Mouse (Mus musculus) forebrain, embryonic 13.5 days (tissue): ENCODE data around the gene Dhx32. TPM values are rescaled to one million over a fixed set of nuclear protein-coding genes. Genes with fewer than 3 reads are reported as not detected.
A peak's percentile ranks its signal among the peaks of the same experiment; 100 is the strongest.

Source experiments
- ATAC-seq: fragments of 200-750 bp; cut with Nextera tagmentation; 2 replicates; pipeline ENCODE4 v1.8.0; 2017
- H3K27ac ChIP-seq: fragments of 300-500 bp; sonication (generic); 2 replicates; pipeline ENCODE4 v1.5.1; 2015; ENCODE audit warnings: inconsistent platforms, mild to moderate bottlenecking, moderate library complexity
- H3K27me3 ChIP-seq: fragments of 300-500 bp; sonication (generic); 2 replicates; pipeline ENCODE4 v1.6.1; 2015; ENCODE audit warnings: mild to moderate bottlenecking, inconsistent platforms
- H3K36me3 ChIP-seq: fragments of 300-500 bp; sonication (generic); 2 replicates; pipeline ENCODE4 v1.6.1; 2015; ENCODE audit warnings: mild to moderate bottlenecking, inconsistent platforms; ENCODE audit not compliant: poor library complexity, severe bottlenecking
- H3K4me1 ChIP-seq: fragments of 300-500 bp; sonication (generic); 2 replicates; pipeline ENCODE4 v1.6.1; 2015; ENCODE audit warnings: inconsistent platforms
- H3K4me2 ChIP-seq: fragments of 300-500 bp; sonication (generic); 2 replicates; pipeline ENCODE4 v1.6.1; 2015; ENCODE audit warnings: inconsistent platforms, mild to moderate bottlenecking, moderate library complexity
- H3K4me3 ChIP-seq: fragments of 300-500 bp; sonication (generic); 2 replicates; pipeline ENCODE4 v1.5.1; 2015; ENCODE audit warnings: mild to moderate bottlenecking, inconsistent platforms
- H3K9ac ChIP-seq: fragments of 300-500 bp; sonication (generic); 2 replicates; pipeline ENCODE4 v1.6.1; 2015; ENCODE audit warnings: mild to moderate bottlenecking, inconsistent platforms
- H3K9me3 ChIP-seq: fragments of 300-500 bp; sonication (generic); replicated peaks from 2 replicates; pipeline ENCODE4 v1.6.1; 2016; ENCODE audit warnings: inconsistent platforms
- WGBS: fragments of 180-500 bp; shearing (Covaris S2); methylation state at CpG from one replicate; pipeline ENCODE4 v1.1.7; 2015; 5-methylcytosine and 5-hydroxymethylcytosine counted together
- polyA plus RNA-seq: library from polyadenylated mRNA; unstranded; fragments of >200 nt; fragmentation: Nextera tagmentation; extraction: Ambion mirVana; gene quantifications from 2 replicates; pipeline ENCODE4 v1.2.1, GENCODE M21; 2015

Dhx32 gene
- polyA plus RNA-seq, 1 experiment from 2014 or later: 45.7 TPM

- Histone ChIP-seq H3K4me3 (no peak overlapping the region), H3K9ac (peak overlapping the region; percentile 6; the same call in 1 of the 2 replicates), H3K4me2 (peak overlapping the region; percentile 18), H3K27me3 (no peaks in the 10 kb centered on the region), H3K4me1 (peaks cover 25% of the 10 kb centered on the region), H3K36me3 (0 out of 2 replicates have a peak, but pooled peaks cover 5% of the 10 kb centered on the region), H3K27ac (peak overlapping the region; percentile 84), H3K9me3 (0 out of 2 replicates have a peak, but pooled peaks cover 4% of the 10 kb centered on the region)
- peak; percentile 87 for ATAC-seq
- 37% methylated on average over 13 of the region's 13 CpGs for WGBS
Measured at GRCm38 (mm10) chr7:133765849-133766243, 16.7 kb downstream of the Dhx32 start.

- peak; percentile 22 for ATAC-seq
- Histone ChIP-seq H3K4me2 (peak overlapping the region; percentile 18; the same call in 1 of the 2 replicates), H3K4me1 (peaks cover 26% of the 10 kb centered on the region), H3K27ac (peak overlapping the region; percentile 84), H3K36me3 (0 out of 2 replicates have a peak, but pooled peaks cover 5% of the 10 kb centered on the region), H3K27me3 (no peaks in the 10 kb centered on the region), H3K4me3 (no peak overlapping the region), H3K9ac (peak overlapping the region; percentile 6; the same call in 1 of the 2 replicates), H3K9me3 (0 out of 2 replicates have a peak, but pooled peaks cover 4% of the 10 kb centered on the region)
- WGBS: 30% methylated on average over 10 of the region's 10 CpGs
Measured at GRCm38 (mm10) chr7:133765240-133765848, 17.2 kb downstream of the Dhx32 start.

DNA sequence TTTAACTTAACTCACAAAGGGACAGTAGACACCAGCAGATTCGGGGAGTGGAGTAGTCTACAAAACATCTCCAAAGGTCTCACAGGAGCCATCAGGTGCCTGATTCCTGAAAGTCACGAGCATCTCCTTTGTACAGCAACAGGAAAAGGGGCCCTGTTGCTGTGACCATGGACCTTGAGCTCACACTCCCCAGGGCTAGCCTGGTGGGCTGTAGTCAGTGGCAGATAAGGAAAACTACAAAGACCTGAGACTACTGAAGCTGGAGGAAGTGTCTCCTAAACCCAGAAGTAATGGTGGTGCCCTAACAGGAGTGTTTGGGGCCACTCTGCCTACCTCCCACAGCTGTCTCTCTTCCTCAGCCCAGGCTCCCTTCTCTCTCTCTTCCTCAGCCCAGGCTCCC, 18.1 kb downstream of the Dhx32 start:
- no peak overlapping the region for H3K4me3 ChIP-seq
- H3K4me1 ChIP-seq: peaks cover 36% of the 10 kb centered on the region
- H3K36me3 ChIP-seq: 0 out of 2 replicates have a peak, but pooled peaks cover 5% of the 10 kb centered on the region
- ATAC-seq: no peak
- H3K9ac ChIP-seq: no peak overlapping the region
- peak overlapping the region; percentile 84; the same call in 1 of the 2 replicates for H3K27ac ChIP-seq
- 0 out of 2 replicates have a peak, but pooled peaks cover 4% of the 10 kb centered on the region for H3K9me3 ChIP-seq
- no peaks in the 10 kb centered on the region for H3K27me3 ChIP-seq
- WGBS: 76% methylated on average over 2 of the region's 2 CpGs
- no peak overlapping the region for H3K4me2 ChIP-seq

GRCm38 (mm10) chr7:133762696-133763095, 19.8 kb downstream of the Dhx32 start:
- Histone ChIP-seq H3K27me3 (no peaks in the 10 kb centered on the region), H3K9me3 (0 out of 2 replicates have a peak, but pooled peaks cover 4% of the 10 kb centered on the region), H3K36me3 (0 out of 2 replicates have a peak, but pooled peaks cover 5% of the 10 kb centered on the region), H3K27ac (no peak overlapping the region), H3K4me1 (peaks cover 48% of the 10 kb centered on the region), H3K4me2 (no peak overlapping the region), H3K4me3 (no peak overlapping the region), H3K9ac (no peak overlapping the region)
- 88% methylated on average over 6 of the region's 6 CpGs for WGBS
- ATAC-seq: no peak

DNA sequence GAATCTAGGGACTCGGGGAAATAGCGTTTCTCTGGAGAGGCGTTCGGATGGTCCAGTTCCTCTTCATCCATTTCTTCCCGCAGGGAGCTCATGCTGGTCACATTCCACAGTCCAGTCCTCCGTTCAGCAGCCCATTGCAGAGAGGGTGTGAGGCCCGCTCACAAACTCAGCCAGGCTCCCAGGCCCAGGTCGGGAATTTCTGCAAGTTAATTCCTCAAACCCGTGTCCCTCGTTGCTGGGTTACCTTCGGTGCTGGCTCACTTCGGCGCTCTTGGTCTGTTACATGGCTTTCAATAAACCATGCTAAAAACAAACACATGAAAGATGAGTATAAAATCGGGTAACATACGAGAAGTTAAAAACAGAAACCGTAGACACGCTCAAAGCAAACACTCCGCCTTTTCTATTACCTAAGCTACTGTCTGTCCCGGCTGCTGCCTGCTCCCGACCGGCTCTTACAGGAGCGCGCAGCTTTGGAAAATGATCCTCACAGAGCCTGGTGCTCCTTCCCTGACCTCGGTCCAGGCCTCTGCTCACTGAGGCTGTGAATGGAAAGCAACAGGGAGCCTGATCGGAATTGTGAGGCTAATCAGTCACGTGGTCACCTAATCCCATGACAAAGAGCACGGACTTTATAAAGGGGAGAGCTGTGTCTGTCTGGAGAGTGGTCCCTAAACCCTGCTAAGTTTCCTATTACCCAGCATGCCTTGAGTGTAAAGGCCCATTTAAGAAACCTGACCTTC, 22.7 kb downstream of the Dhx32 start:
- Histone ChIP-seq H3K27ac (peak overlapping the region; percentile 87), H3K4me2 (peak overlapping the region; percentile 63), H3K4me1 (peaks cover 50% of the 10 kb centered on the region), H3K27me3 (no peaks in the 10 kb centered on the region), H3K4me3 (peak overlapping the region; percentile 36), H3K9ac (peak overlapping the region; percentile 56), H3K36me3 (peaks cover 15% of the 10 kb centered on the region; the same call in 1 of the 2 replicates), H3K9me3 (0 out of 2 replicates have a peak, but pooled peaks cover 4% of the 10 kb centered on the region)
- ATAC-seq: peak; percentile 94
- WGBS: 2% methylated on average over 27 of the region's 27 CpGs

DNA sequence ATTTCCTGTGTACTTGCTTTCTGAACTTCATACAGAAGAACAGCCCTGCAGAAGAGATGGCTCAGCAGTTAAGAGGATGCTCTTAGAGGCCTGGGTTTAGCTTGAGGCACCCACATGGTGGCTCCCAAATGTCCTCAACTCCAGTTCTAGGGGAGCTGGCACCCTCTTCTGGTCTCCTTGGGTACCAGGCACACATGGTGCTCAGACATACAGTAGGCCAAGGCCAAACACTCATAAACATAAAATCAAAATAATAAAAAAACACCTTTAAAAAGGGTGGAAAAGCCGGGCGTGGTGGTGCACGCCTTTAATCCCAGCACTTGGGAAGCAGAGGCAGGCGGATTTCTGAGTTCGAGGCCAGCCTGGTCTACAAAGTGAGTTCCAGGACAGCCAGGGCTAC, 23.8 kb downstream of the Dhx32 start:
- WGBS: 77% methylated on average over 5 of the region's 5 CpGs
- H3K4me3 ChIP-seq: 0 out of 2 replicates have a peak overlapping the region, but pooled peaks have one; percentile 22
- H3K4me2 ChIP-seq: peak overlapping the region; percentile 63
- H3K9me3 ChIP-seq: 0 out of 2 replicates have a peak, but pooled peaks cover 4% of the 10 kb centered on the region
- ATAC-seq: no peak
- H3K9ac ChIP-seq: no peak overlapping the region; the same call in 1 of the 2 replicates
- H3K4me1 ChIP-seq: peaks cover 47% of the 10 kb centered on the region
- peaks cover 20% of the 10 kb centered on the region; the same call in 1 of the 2 replicates for H3K36me3 ChIP-seq
- H3K27ac ChIP-seq: no peak overlapping the region
- H3K27me3 ChIP-seq: no peaks in the 10 kb centered on the region

DNA sequence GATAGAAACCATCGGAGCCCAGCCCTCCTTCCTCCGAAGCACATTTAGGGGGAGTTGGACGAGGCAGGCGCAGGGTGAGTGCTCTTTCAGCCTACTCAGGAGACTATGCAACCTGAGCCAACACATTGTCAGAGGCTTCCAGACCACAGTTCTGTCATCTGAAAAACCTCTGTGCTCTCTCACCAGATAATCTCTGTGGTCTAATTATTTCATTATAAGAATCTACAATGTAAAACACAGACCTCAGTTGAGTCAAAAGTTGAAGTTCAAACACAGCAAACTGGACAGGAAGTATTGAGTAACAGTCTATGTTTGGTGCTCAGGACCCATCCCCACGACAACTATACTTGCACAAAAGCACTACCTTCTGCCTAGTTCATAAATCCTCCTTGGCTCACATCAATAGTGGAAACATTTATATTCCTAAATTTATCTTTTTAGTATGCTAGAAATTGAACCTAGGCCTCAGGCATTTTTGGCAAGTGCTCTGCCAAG, 24.5 kb downstream of the Dhx32 start:
- peaks cover 47% of the 10 kb centered on the region for H3K4me1 ChIP-seq
- 10% methylated on average over 5 of the region's 5 CpGs for WGBS
- H3K4me2 ChIP-seq: peak overlapping the region; percentile 63
- no peaks in the 10 kb centered on the region for H3K27me3 ChIP-seq
- H3K36me3 ChIP-seq: peaks cover 20% of the 10 kb centered on the region; the same call in 1 of the 2 replicates
- no peak overlapping the region for H3K27ac ChIP-seq
- H3K9ac ChIP-seq: peak overlapping the region; percentile 34; the same call in 1 of the 2 replicates
- ATAC-seq: no peak
- H3K9me3 ChIP-seq: 0 out of 2 replicates have a peak, but pooled peaks cover 4% of the 10 kb centered on the region
- peak overlapping the region; percentile 22 for H3K4me3 ChIP-seq

DNA sequence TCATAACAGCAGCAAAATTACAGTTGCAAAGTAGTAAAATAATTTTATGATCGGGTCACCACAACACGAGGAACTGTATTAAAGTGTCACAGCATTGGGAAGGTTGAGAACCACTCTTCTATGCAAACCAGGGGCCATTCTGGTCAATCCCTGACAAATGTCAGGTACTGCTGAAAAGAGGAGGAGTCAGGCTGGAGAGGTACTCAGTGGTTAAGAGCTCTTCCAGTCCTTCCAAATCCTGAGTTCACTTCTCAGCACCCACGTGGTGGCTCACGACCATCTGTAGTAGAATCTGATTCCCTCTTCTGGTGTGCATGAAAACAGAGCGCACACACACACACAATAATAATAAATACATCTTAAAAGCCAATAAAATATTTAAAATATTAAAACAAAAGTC, 31.4 kb downstream of the Dhx32 start:
- Histone ChIP-seq H3K36me3 (peaks cover 40% of the 10 kb centered on the region), H3K9me3 (no peaks in the 10 kb centered on the region), H3K4me3 (no peak overlapping the region), H3K9ac (no peak overlapping the region), H3K4me2 (no peak overlapping the region), H3K4me1 (peaks cover 17% of the 10 kb centered on the region), H3K27ac (no peak overlapping the region; the same call in 1 of the 2 replicates), H3K27me3 (no peaks in the 10 kb centered on the region)
- ATAC-seq: no peak
- 83% methylated on average over 5 of the region's 5 CpGs for WGBS

- no peak for ATAC-seq
Measured at GRCm38 (mm10) chr7:133750666-133751065, 31.9 kb downstream of the Dhx32 start.

DNA sequence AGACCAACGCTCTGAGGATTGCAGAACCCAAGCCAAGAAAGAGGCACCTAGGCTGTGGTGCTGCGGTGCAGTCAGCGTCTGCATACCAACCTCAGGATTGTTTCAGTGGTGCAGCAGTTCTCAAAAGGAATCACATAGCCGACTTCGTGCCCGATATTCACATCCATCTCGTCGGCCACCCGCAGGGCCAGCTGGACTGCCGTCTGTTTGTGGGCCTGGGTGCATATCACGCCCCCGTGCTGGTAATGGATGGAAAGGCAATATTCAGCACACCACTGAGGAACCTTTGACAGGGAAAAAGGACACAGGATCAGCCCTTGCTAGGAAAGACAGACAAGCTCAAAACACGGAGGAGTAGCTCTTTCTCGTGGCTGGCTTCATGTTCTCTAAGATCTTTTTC, 33.8 kb downstream of the Dhx32 start:
- no peak for ATAC-seq
- no peak overlapping the region for H3K4me2 ChIP-seq
- H3K9me3 ChIP-seq: no peaks in the 10 kb centered on the region
- H3K27me3 ChIP-seq: no peaks in the 10 kb centered on the region
- 86% methylated on average over 14 of the region's 14 CpGs for whole genome bisulfite sequencing
- H3K36me3 ChIP-seq: peaks cover 27% of the 10 kb centered on the region
- peaks cover 11% of the 10 kb centered on the region for H3K4me1 ChIP-seq
- no peak overlapping the region for H3K4me3 ChIP-seq
- no peak overlapping the region for H3K27ac ChIP-seq
- H3K9ac ChIP-seq: no peak overlapping the region

More at GRCm38 (mm10) chr7:133750666-133751065, 31.9 kb downstream of the Dhx32 start:
- H3K27me3 ChIP-seq: no peaks in the 10 kb centered on the region
- no peak overlapping the region for H3K4me2 ChIP-seq
- H3K27ac ChIP-seq: peak overlapping the region; percentile 20; the same call in 1 of the 2 replicates
- H3K4me3 ChIP-seq: no peak overlapping the region
- no peak overlapping the region for H3K9ac ChIP-seq
- peaks cover 39% of the 10 kb centered on the region for H3K36me3 ChIP-seq
- peaks cover 14% of the 10 kb centered on the region for H3K4me1 ChIP-seq
- no peaks in the 10 kb centered on the region for H3K9me3 ChIP-seq
- 42% methylated on average over 5 of the region's 5 CpGs for WGBS

GRCm38 (mm10) chr7:133747372-133747771, 35.2 kb downstream of the Dhx32 start:
- Histone ChIP-seq H3K9me3 (no peaks in the 10 kb centered on the region), H3K27me3 (no peaks in the 10 kb centered on the region), H3K27ac (no peak overlapping the region), H3K4me3 (no peak overlapping the region), H3K4me2 (no peak overlapping the region), H3K9ac (no peak overlapping the region), H3K36me3 (peaks cover 31% of the 10 kb centered on the region), H3K4me1 (peaks cover 11% of the 10 kb centered on the region)
- no peak for ATAC-seq
- 90% methylated on average over 8 of the region's 8 CpGs for WGBS

- H3K27me3 ChIP-seq: no peaks in the 10 kb centered on the region
- no peak overlapping the region for H3K4me2 ChIP-seq
- H3K9ac ChIP-seq: no peak overlapping the region
- 48% methylated on average over 4 of the region's 4 CpGs for WGBS
- ATAC-seq: no peak
- no peaks in the 10 kb centered on the region for H3K9me3 ChIP-seq
- H3K4me1 ChIP-seq: no peaks in the 10 kb centered on the region
- H3K36me3 ChIP-seq: peaks cover 53% of the 10 kb centered on the region
- H3K27ac ChIP-seq: no peak overlapping the region
- no peak overlapping the region for H3K4me3 ChIP-seq
Measured at GRCm38 (mm10) chr7:133744701-133745100, 37.8 kb downstream of the Dhx32 start.
